Mouse (Mus musculus): ENCODE results near the gene Fat2.

DNA sequence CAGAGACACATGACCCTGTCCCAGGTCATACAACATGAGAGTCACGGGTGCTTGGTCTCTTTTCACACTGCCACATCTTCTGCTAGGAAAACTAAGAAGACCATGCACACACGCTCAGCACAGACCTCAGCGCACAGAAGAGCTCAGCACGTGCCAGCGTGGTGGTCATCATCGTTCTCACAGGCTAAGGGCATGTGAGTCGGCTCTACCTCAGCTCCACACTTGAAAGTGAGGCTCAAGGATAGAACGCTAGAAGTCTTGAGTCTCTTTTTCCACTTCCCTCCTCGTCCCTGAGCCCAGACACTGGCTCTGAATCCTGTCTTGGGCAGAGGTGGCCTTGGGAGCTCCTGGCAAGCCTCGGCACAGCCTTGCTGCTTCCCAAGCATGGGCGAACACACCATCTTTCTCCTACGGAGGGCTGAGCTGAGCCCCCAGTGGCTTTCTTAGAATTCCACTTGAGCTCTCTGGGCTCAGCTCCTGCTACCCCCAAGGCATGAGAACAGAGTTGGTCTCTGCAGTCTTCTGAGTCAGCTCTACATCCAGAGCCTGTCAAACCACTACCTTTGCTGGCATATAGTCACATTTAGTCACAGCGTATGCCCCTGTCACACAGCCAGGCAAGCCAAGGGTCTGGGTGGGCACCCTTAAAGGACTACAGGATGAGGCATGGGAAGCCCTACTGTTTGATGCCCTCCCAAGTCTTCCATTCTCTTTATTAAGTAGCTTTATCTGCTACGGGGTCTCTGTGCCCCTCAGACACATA lies 869 bp downstream of the Fat2 start:
- TF ChIP-seq CTCF (IDR thresholded peaks at IDR 0.05; ENCODE audit: extremely low read depth, insufficient read depth, insufficient read length, insufficient replicate concordance), result no peak
- no peak for TF ChIP-seq POLR2A (IDR thresholded peaks at IDR 0.05; ENCODE audit: low read depth, low read length)

Data from spleen, adult 2 months (tissue).